Mouse (Mus musculus) spleen, embryonic (tissue): ENCODE measurements around the gene Trim7.
"Not testable (repeated sequence)": the region's sequence is repeated elsewhere in the genome, so short reads cannot be mapped to it uniquely, and the experiment has no call there.

Source experiments
- CTCF ChIA-PET: fragments of 350-600 bp; sonication (Branson Sonifier 250); formaldehyde crosslinking; loops from one replicate; lab custom pipeline; 2022; lab: Charles Lee

Gene Trim7

GRCm38 (mm10) chr11:48820308-48820674, 5.6 kb upstream of the Trim7 start:
- CTCF ChIA-PET = interaction anchor here (1.1 kb wide), 1 partner anchor 35 kb away, joined by 3 read pairs; no protein-coding TSS in a partner anchor

- CTCF ChIA-PET = not testable (repeated sequence)
Observed at GRCm38 (mm10) chr11:48821299-48821698, 4.6 kb upstream of the Trim7 start.

DNA sequence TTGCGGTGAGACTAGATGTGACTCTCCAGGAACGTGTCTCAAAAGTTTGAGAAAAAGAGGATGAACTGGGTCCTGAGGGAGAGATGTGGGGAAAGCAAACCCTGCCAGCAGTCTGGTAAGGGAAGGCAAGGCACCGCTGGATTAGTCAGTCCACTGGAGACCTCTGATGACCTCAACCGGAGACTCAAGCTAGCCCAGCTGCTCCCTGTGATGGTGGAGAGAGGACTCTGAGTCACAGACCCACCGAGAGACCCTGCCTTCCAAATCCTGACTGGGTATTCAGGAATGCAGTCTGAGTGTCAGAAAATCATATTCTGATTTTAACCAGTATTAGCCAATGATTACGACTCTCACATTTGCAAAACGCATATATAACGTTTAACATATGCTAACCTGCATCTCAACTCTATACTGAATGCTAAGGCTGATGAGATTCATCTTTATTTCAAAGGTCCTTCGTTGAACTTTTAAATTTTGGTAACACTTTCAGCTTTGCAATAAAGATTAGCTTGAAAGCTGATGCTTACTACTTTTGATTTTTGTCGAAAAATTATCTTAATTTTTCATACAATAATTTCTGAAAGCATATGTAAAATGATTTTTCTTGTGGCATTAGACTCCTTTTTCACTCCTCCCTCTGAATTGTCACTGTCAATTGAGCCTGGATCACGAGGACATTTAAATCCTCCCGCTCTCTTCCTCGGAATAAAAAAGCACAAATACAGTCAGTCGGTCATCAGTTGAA, 3.0 kb upstream of the Trim7 start:
- CTCF ChIA-PET = interaction anchor here (0.7 kb wide), 1 partner anchor 34 kb away, joined by 3 read pairs; no protein-coding TSS in a partner anchor

DNA sequence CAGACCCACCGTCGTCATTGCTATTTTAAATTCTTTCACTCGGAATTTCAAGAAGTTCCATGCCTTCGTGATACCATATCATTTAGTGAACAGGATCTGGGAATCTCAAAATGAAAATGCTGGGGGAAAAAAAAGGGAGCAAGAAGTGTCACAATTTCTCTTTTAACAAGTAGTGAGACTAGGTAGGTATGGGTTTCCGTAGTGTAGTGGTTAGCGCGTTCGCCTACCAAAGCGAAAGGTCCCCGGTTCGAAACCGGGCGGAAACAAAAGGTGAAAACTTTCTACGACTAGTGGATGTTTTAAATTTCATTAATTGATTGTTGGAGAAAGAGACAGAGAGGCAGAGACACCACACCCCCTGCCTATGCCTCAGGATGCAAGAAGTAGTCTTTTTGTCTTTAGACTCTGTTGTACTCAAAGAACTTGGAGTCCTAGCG, 2.4 kb upstream of the Trim7 start:
- CTCF ChIA-PET = no interaction called here

- CTCF ChIA-PET = no interaction called here
Observed at GRCm38 (mm10) chr11:48824311-48824830, 1.6 kb upstream of the Trim7 start.

- CTCF ChIA-PET = no interaction called here
Observed at GRCm38 (mm10) chr11:48826752-48827096, 784 bp downstream of the Trim7 start.

DNA sequence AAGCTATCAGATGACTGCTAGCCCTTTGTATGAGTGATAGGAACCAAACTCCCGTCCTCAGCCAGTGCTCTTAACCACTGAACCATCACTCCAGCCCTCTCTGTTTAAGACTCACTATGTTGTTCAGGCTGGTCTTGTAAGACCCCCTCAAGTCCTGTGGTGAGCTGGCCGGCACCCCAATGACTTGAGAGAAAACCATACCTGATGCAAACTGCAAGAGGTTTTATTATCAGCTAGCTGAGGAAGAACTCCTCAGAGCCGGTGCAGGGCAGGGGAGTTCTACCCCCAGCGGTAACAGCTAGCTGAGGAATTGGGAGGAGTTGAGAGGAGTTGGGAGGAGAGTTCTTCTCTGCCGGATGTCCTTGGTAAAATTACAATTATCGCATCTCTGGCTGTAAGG, 2.0 kb downstream of the Trim7 start:
- CTCF ChIA-PET = interaction anchor here (0.6 to 1.2 kb wide), 3 partner anchors 9 to 36 kb away, joined by 3 to 4 read pairs (median 3); no protein-coding TSS in a partner anchor

- CTCF ChIA-PET = no interaction called here
Observed at GRCm38 (mm10) chr11:48830279-48830678, 4.3 kb downstream of the Trim7 start.

DNA sequence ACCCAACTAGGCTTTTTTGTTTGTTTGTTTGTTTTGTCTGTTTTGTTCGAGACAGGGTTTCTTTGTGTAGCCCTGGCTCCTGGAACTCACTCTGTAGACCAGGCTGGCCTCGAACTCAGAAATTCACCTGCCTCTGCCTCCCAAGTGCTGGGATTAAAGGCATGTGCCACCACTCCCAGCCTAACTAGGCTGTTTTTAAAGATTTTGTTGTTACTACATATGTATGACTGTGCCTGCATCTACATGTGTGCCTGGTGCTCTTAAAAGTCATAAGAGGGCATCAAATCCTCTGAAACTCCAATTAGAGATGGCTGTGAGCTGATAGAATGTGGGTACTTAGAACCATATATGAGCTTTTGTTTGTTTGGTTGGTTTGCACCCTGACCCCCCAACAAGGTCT, 5.3 kb downstream of the Trim7 start:
- CTCF ChIA-PET = no interaction called here

DNA sequence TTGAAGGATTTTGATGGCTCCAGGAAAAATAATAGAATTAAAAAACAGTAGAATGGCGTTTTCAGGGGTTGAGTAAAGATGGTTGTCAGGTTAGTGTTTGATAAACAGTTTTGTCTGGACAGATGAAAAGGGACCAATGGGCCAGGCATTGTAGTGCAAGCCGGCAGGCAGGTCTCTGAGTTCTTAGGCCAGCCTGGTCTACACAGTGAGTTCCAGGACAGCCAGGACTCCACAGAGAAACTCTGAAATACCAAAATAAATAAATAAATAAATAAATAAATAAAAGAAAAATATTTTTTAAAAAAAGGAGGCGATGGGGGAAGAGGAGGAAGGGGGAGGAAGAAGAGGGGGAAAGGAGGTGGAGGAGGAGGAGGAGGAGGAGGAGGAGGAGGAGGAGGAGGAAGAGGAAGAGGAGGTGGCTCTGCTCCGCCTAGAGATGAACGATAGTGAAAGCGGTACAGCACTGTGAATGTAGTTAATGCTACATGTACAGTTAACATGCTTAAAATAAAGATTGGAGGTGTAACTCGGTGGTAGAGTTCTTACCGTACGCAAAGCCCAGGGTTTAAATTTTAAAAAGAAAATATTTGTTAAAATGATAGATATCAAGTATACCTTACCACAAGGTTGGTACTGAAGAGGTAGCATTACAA, 7.3 kb downstream of the Trim7 start:
- CTCF ChIA-PET = no interaction called here

GRCm38 (mm10) chr11:48833731-48834639, 8.0 kb downstream of the Trim7 start:
- CTCF ChIA-PET = no interaction called here

DNA sequence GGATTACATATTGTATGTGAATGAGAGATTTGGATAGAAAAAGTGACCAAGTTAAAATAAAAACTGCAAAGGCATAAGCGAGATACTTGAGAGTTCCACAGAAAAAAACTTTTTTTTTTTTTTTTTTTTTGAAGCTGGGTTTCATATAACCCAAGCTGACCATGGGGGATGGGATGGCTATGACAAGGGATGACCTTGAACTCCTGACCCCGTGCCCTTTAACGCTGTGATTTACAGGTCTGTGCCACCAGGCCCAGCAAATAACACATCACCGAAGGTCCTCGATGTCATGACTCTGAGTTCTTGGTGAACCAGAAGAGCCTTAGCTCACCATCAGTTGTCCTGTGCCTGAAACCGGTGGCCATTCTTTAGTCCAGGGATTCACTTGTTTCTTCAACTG, 10.0 kb downstream of the Trim7 start:
- CTCF ChIA-PET = interaction anchor here (0.6 to 2.4 kb wide), 3 partner anchors 19 to 226 kb away, joined by 3 to 11 read pairs (median 7); no protein-coding TSS in a partner anchor

DNA sequence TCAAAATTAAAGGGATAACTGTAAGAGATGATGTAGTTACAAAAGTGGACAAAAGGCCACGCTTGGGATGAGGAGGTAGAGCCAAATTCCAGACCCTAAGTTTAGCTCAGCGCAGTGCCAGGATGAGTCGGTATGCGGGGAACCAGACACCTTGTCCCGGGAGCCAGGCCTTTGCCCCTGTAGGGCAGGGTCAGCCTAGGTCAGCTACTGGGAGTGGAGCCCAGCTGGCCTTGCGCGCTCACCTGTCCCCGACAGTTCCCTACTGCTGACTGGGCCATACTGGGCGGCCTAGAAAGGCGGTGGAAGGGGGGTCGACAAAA, 11.0 kb downstream of the Trim7 start:
- CTCF ChIA-PET = interaction anchor here (0.9 to 2.4 kb wide), 2 partner anchors 9 to 18 kb away, joined by 3 to 11 read pairs; no protein-coding TSS in a partner anchor

DNA sequence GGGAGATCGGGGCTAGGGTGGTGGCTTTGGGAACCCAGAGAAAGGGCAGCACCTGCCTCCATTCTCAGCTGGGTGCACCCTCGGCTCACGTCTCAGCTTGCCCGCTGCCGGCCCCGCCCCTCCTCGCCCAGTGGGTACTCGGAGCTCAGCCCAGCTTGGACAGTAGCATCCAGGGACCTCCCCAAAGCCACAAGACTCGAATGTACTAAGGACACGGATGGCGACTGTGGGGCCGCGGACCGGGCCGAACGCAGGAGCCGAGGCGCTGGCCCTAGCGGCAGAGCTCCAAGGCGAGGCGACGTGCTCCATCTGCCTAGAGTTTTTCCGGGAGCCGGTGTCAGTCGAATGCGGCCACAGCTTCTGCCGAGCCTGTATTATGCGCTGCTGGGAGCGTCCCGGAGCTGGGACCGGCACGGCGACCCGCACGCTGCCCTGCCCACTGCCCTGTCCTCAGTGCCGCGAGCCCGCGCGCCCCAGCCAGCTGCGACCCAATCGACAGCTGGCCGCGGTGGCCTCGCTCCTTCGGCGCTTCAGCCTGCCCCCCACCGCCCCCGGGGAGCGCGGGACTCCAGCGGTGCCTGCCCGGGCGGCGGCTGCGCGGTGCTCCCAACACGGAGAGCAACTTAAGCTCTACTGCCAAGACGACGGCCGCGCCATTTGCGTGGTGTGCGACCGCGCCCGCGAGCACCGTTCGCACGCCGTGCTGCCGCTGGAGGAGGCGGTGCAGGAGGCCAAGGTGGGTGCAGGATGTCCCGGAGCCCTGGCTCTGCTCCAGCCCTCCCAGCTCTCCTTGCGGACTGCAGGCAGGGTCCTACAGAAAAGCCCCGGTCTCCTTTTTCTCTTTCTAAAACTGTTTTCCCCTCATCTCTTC, 11.6 kb downstream of the Trim7 start:
- CTCF ChIA-PET = interaction anchor here (0.7 to 2.4 kb wide), 3 partner anchors 10 to 368 kb away, joined by 3 to 11 read pairs (median 3); no protein-coding TSS in a partner anchor

- CTCF ChIA-PET = interaction anchor here (0.7 to 1.3 kb wide), 2 partner anchors 11 to 367 kb away, joined by 3 read pairs; no protein-coding TSS in a partner anchor
Observed at GRCm38 (mm10) chr11:48838181-48838797, 12.3 kb downstream of the Trim7 start.

DNA sequence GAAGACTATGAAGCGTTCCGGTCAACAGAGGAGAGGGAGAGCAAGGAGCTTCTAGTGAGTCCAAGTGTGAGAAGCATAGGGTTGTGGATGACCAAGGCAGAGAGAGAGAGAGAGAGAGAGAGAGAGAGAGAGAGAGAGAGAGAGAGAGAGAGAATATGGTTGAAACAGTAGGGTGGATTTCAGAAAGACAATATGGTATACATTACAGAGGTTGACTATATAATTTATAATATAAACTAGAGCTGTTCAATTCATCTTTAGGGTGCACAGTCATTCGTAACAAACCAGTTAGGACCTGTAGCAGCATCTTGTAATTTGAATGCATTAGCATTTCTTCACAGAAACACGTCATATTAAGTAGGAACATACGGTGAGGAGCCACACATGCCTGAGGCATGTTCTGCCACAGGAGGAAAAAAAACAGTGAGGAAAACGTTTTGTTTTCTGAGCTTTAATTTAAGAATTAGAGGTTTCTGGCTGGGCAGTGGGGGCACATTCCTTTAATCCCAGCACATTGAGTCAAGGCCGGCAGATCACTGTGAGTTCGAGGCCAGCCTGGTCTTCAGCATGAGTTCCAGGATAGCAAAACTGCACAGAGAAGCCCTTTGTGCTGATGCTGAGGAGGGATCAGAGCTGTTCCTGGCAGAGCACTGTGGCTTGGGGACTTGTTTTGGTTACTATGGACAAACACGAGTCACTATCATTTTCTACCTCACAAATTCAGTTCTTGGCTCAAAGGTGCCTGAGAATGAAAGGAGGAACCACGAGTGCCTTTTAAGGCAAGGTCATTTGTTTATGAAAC, 13.1 kb downstream of the Trim7 start:
- CTCF ChIA-PET = interaction anchor here (0.6 to 1.3 kb wide), 2 partner anchors 11 kb away, joined by 3 read pairs; no protein-coding TSS in a partner anchor

- CTCF ChIA-PET = no interaction called here
Observed at GRCm38 (mm10) chr11:48840805-48841204, 14.9 kb downstream of the Trim7 start.

DNA sequence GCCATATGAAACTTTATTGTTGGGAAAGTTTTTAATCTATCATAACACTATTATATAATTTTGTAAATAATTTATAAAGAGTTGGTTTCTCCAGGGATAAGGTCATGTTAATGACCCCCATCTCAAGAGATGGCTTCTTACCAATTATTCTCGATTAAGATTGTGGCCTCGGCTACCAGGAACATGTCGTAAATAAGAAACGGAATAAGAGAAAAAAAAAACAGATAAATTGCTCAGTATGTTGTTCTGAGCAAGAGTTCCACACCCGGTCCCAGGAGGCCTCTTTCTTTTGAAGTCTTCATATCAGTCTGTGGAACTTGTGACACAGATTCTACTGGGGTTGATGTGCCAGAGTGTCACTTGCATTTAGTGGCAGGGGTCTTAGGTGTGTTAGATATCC, 15.3 kb downstream of the Trim7 start:
- CTCF ChIA-PET = no interaction called here

DNA sequence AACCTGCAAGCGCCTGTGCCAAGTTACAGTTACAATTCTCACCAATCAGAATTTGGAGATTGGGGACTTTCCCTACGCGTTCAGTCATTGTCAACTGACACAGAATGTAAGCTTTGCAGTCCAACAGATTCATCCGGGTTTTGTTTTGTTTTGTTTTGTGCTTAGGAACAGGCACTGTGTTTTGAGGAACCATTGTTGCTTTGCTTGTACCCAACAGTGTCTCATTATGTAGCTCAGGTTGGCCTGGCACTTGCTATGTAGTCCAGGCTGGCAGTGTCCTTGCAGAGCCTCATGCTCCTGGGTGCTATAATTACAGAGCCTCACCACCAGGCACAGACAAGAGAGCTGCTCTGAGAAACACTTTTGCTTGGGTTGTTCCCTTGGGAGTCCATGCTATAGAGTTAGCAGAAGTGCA, 16.4 kb downstream of the Trim7 start:
- CTCF ChIA-PET = interaction anchor here (1.0 kb wide), 1 partner anchor 13 kb away, joined by 3 read pairs; no protein-coding TSS in a partner anchor
